Mouse (Mus musculus) splenic B cell, adult 2 months (primary cell): Measurements from ENCODE around the gene Pten.
A peak's percentile ranks its signal among the peaks of the same experiment; 100 is the strongest.

ENCODE experiments used
- DNase-seq: peaks from one replicate; pipeline ENCODE4 v3.0.0-alpha.2; 2011; ENCODE audit warnings: low read depth, low spot score
- H3K27me3 ChIP-seq: 2 replicates; pipeline ENCODE4 v1.6.1; 2012; ENCODE audit warnings: mild to moderate bottlenecking, low read length, moderate library complexity, mixed read lengths; ENCODE audit not compliant: control insufficient read depth, poor library complexity, insufficient read depth, severe bottlenecking
- H3K36me3 ChIP-seq: 2 replicates; pipeline ENCODE4 v1.6.1; 2012; ENCODE audit warnings: mild to moderate bottlenecking, low read length, moderate library complexity, mixed read lengths; ENCODE audit not compliant: control insufficient read depth, poor library complexity, insufficient read depth, severe bottlenecking

The Pten gene

GRCm38 (mm10) chr19:32756900-32757725, at the start of gene Pten:
TSS of gene Pten (plus strand) at chr19:32757497.
- H3K27me3 ChIP-seq = no peaks in the 10 kb centered on the region
- DNase-seq = peak; percentile 96

GRCm38 (mm10) chr19:32708996-32709395, 48.3 kb upstream of the Pten start:
- Histone ChIP-seq H3K27me3 (no peaks in the 10 kb centered on the region), H3K36me3 (peaks cover 4% of the 10 kb centered on the region; the same call in 1 of the 2 replicates)
- no peak for DNase-seq

More at GRCm38 (mm10) chr19:32756900-32757725, at the start of gene Pten:
- H3K36me3 ChIP-seq = no peaks in the 10 kb centered on the region

DNA sequence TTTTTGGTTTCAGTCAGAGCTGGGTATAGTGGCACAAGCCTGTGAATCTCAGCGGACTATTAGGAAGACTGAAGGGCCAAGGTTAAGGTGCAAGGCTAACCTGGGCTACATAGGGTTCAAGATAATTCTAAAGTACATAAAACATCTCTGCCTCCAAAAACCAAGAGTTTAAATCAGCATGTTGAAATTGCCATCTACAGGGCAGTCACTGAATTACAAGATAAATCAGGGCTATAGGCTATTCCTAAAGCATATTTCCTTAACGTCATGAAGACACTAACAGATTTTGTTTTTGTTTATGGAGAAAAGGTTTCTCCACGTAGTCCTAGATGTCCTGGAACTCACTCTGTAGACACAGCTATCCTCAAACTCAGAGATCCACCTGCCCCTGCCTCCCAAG, 47.0 kb upstream of the Pten start:
- H3K27me3 ChIP-seq = no peaks in the 10 kb centered on the region
- DNase-seq = peak; percentile 72
- 0 out of 2 replicates have a peak, but pooled peaks cover 2% of the 10 kb centered on the region for H3K36me3 ChIP-seq

- Histone ChIP-seq H3K27me3 (no peaks in the 10 kb centered on the region), H3K36me3 (no peaks in the 10 kb centered on the region)
- peak; percentile 92 for DNase-seq
Measured at GRCm38 (mm10) chr19:32711761-32712541, 45.3 kb upstream of the Pten start.

DNA sequence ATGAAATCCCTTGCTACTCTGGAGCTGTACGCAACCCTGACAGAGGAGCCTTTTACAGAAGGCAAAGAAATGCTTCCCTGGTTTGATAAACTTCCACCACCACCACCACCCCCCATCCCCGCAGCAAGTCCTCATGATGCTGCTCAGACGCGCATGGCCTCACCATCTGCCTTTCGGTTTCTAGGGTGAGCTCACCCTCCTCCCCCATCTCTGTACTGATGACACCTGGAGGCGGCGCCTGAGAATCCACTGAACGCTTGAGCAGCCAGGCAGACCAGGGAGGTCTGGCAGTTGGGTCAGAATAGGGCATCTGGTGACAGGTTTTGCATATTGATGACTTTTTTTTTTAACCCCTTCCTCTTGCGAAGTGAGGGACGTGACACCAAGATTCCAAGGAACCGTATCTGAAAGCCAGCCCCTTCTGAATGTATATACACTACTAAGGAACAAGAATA, 44.7 kb upstream of the Pten start:
- peak; percentile 98 for DNase-seq
- Histone ChIP-seq H3K36me3 (no peaks in the 10 kb centered on the region), H3K27me3 (no peaks in the 10 kb centered on the region)

- Histone ChIP-seq H3K27me3 (no peaks in the 10 kb centered on the region), H3K36me3 (no peaks in the 10 kb centered on the region)
- DNase-seq = peak; percentile 8
Measured at GRCm38 (mm10) chr19:32713471-32713870, 43.8 kb upstream of the Pten start.

GRCm38 (mm10) chr19:32715201-32715600, 42.1 kb upstream of the Pten start:
- DNase-seq = peak; percentile 84
- H3K36me3 ChIP-seq = no peaks in the 10 kb centered on the region
- no peaks in the 10 kb centered on the region for H3K27me3 ChIP-seq

- no peaks in the 10 kb centered on the region for H3K27me3 ChIP-seq
- H3K36me3 ChIP-seq = no peaks in the 10 kb centered on the region
Measured at GRCm38 (mm10) chr19:32715681-32716080, 41.6 kb upstream of the Pten start.

GRCm38 (mm10) chr19:32717590-32717989, 39.7 kb upstream of the Pten start:
- H3K36me3 ChIP-seq = no peaks in the 10 kb centered on the region
- no peaks in the 10 kb centered on the region for H3K27me3 ChIP-seq
- DNase-seq = peak; percentile 54

More at GRCm38 (mm10) chr19:32715681-32716080, 41.6 kb upstream of the Pten start:
- peak; percentile 11 for DNase-seq

DNA sequence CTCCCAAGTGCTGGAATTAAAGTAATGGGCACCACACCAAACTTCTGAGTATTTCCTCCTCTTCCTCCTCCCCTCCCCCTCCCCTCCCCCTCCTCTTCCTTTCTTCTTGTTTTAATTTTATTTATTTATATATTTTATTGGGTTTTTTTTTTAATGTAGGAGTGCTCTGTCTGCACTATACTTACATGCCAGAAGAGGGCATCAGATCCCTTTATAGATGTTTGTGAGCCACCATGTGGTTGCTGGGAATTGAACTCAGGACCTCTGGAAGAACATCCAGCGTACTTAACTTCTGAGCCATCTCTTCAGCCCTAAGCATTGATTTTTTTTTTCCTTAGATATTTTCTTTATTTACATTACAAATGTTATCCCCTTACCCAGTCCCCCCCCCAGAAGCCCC, 37.0 kb upstream of the Pten start:
- DNase-seq = peak; percentile 15
- Histone ChIP-seq H3K36me3 (no peaks in the 10 kb centered on the region), H3K27me3 (no peaks in the 10 kb centered on the region)

GRCm38 (mm10) chr19:32723817-32724216, 33.5 kb upstream of the Pten start:
- no peak for DNase-seq
- no peaks in the 10 kb centered on the region for H3K36me3 ChIP-seq
- no peaks in the 10 kb centered on the region for H3K27me3 ChIP-seq

DNA sequence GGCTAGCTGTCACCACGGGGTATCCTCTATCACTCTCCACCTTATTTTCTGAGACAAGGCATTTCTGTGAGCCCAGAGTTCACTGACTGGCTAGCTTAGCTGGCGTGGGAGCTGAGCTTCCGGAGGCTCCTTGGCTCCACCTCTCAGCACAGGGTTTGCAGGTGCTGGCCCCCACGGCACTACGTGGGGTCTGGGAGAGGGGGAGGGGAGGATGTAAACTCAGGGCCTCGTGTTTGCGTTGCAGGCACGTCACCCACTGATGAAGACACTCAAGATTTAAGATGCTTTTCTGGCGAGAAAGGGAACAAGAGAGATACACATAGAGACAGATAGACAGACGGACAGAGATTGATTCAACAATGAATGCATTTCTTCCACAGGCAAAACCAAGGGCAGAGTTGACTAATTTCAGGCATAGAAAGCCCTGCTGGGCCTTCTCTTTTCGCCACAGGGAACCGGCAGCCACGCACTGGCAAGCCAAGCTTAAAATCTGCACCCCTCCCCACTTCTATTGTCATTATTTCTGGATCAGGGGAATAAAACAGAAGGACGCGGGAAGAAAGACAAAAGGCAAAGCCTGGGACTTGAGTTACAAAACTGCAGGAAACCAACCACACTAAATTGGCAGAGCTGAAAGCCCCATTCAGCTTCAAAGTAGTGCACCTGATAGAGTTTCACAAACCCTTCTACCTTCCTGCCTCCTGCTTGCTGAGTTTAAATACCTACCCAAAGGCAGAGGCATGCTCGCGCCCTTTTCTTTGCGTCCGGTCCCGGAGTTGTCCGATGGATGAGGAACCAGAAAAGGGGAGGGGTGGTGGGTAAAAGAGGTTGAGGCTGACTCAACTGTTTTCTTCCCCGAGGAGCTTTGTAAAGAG, 30.6 kb upstream of the Pten start:
- DNase-seq = peak; percentile 35
- Histone ChIP-seq H3K36me3 (no peaks in the 10 kb centered on the region), H3K27me3 (no peaks in the 10 kb centered on the region)

DNA sequence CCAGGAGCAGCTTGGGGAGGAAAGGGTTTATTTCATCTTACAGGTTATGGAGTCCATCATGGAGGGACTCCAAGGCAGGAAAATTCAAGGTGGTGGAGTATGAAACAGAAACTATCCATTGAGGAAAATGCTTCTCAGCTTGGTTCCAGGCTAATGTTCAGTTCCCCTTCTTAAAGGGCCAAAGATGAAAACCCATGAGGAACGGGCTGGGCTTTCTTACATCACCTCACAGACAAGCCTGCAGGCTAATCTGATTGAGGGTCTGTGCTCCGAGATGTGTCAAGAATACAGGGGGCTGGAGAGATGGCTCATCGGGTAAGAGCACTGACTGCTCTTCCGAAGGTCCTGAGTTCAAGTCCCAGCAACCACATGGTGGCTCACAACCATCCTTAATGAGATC, 27.5 kb upstream of the Pten start:
- no peak for DNase-seq
- no peaks in the 10 kb centered on the region for H3K36me3 ChIP-seq
- H3K27me3 ChIP-seq = no peaks in the 10 kb centered on the region

GRCm38 (mm10) chr19:32732922-32733321, 24.4 kb upstream of the Pten start:
- Histone ChIP-seq H3K36me3 (no peaks in the 10 kb centered on the region), H3K27me3 (no peaks in the 10 kb centered on the region)
- DNase-seq = no peak
